Mouse (Mus musculus): ENCODE data around the gene Taldo1. TPM values are rescaled to one million over a fixed set of nuclear protein-coding genes. Genes with fewer than 3 reads are reported as not detected.

Taldo1 gene
- total RNA-seq, 2 experiments from 2014 or later = 213 to 884 TPM

DNA sequence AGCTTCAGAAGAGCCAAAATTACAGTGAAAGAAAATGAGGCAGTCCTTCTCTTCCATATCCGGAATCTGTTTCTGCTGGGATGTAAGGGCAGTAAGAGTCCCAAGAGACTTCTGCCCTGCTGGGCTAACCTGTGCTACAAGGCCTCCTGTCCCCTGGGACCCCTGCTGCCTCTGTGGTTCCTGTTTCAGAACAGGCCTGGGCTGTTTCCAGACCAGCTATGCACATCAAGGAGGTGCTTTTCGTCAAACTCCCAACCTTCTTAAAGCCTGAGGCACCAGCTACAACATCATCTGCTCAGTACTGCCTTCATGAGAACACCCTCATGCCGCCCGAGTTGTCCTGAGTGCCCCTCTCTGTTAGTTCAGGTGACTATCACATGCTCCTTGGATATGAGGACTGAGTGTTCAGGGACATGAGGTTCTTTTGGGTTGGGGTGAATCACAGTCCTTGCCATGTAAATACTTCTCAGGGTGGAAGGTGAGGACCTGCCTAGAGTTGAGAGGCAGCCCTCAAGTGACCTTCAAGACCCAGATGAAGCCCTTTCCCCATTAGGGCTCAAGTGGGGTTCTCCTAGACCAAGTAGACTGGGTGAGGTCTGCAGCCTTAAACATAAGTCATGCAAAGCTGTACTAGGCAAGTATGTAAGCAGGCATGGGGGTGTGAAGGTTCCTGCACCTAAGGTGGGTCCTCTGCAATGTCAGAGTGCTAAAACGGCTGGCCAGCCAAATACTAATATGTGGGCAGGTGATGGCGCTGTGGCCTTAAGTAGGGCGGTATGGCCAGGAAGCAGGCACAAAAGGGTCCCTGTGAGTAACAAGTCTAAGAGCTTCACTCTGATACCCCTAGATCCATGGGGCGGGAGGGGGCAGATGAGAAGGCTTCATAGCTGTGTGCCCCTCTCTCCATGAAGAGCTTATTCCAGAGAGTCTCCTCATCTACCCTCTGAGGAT, 26.0 kb downstream of the Taldo1 start:
- ATAC-seq (ENCODE audit: poor library complexity, severe bottlenecking) = no peak

DNA sequence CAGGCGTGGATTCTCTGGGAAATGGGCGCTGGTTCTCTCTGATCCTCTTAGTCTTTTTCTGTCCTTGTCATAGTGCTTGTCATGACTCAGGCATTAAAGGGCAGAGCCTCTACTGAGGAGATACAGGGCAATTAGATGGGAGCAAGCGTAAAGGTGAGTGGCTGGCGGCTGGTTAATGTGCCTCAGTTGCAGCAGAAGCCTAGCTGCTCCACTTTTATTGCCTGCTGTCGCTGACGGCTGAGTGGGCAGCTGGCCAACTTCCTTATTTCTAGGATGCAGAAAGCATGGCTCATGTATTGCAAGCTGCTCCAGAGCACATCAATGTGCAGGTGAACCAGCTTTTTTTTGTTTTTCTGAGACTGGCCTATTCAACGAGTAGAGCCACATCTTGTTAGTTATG, 27.0 kb downstream of the Taldo1 start:
- ATAC-seq (ENCODE audit: poor library complexity, severe bottlenecking) = 0 out of 2 replicates have a peak, but pooled peaks have one; percentile 36

DNA sequence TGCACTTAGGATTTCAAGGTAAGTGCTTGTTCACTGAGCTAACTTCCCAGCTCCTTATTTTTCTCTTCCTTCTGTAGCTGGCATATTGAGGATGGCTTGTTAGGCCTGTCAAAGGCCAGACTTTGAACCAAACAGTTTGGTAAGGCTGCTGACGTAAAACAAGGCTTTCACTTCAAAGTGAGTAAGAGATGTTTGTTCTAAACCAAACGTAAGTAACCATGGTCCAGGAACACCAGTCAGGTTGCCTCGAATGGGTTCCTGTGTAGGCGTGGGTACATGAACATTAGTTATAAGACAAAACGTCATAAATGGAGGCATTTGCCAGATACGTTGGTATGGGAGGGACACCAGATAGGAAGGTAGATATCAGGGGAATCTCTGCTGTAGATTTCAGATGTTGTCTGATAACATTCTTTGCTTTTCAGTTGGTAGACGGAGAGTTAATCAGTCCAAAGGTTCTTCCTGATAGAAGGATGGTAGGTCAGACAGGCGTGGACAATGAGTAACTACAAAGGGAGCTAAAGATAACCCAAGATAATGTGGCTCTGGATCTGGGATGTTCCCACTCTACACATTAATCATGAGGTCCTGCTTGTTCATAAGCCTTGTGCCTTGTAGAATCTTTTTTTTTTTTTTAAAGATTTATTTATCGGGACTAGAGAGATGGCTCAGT, 28.2 kb downstream of the Taldo1 start:
- ATAC-seq (ENCODE audit: poor library complexity, severe bottlenecking) = no peak

DNA sequence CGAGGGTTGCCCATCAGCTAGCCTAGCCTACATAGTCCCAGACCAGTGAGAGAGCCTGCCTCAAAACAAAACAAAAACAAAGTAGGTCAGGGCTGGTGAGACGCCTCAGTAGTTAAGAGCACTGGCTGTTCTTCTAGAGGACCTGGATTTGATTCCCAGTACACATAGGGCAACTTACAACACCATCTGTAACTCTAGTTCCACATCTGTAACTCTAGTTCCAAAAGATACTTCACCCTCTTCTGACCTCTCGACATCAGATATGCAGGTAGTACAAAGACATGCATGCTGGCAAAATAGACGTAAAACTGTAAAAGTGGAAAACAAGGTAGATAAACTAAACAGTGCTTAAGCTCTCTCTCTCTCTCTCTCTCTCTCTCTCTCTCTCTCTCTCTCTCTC, 31.8 kb downstream of the Taldo1 start:
- no peak for ATAC-seq (ENCODE audit: poor library complexity, severe bottlenecking)

DNA sequence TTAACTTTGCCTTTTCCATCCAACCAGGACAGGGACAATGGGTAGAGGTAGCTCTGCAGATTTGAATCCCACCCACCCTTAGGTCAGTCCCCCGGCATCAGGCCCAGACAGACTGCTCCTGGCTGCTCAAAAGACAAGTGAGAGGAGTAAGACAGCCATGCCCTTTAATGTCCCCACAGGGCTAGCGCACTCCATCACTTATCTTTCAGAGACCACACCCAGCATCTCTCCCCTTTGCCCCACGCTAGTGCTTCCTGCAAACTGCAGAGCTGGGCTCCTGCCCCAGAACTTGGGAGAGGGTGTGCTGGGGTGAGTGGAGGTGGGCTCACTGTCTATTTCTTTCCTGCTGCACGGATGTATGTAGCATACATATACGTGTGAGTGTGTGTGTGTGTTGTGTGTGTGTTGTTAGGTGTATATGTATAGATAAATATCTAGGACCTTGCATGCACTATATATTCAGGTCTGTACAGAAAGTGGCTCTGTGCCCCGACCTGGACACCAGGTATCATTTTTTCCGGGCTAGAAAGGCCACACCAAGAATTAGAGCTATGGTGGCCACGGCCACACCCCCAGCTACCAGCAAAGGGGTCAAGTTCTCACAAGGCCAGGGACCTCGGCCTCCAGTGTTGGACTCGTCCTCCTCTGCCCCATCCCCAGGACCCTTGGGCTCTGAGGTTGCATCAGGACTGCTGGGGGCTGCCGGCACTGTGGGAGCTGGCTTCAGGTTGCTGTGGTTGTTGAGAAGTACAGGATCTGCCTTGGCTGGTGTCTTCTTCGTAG, 35.1 kb downstream of the Taldo1 start:
- no peak for ATAC-seq (ENCODE audit: poor library complexity, severe bottlenecking)

DNA sequence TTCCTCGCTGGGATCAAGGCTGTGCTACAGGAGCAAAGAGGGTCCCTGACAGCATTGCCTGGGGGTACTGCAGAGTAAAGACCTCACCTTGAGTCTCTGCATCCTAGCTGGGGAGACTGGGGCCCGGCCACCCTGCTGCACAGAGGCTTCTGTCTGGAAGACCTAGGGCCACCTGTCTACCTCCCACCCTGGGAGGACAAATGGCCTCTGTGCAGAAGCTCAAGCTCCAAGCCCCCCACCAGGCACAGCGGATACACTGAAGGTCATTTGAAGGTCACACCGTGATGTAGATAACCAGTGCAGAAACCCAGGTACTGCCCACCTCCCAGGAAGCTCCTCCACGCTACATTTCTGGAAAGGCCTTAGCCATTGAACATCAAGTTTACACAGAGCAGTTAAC, 36.7 kb downstream of the Taldo1 start:
- no peak for ATAC-seq (ENCODE audit: poor library complexity, severe bottlenecking)

DNA sequence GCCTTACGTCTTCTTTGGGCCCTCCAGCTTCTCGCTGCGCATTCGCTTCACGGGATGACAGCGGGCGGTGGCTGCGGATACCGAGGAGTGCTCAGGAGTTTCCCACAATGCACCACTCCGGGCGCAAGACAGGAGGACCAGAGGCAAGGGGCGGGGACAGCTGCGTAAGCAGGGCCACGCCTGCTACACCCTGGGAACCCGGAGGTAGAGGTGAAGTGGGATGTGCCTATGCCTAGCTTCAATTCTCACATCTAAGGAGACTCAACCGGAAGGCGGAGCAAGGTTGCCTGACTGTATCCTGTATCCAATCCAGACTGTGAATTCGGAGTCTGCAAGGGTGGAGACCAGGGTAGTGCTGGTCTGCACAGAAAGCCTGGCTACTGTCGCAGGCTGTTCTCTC, 37.3 kb downstream of the Taldo1 start, which contains the start of gene Cend1:
Gene Cend1, minus strand, starts transcription at position 182 of the 400 bp plus-strand sequence.
- no peak for ATAC-seq (ENCODE audit: poor library complexity, severe bottlenecking)

DNA sequence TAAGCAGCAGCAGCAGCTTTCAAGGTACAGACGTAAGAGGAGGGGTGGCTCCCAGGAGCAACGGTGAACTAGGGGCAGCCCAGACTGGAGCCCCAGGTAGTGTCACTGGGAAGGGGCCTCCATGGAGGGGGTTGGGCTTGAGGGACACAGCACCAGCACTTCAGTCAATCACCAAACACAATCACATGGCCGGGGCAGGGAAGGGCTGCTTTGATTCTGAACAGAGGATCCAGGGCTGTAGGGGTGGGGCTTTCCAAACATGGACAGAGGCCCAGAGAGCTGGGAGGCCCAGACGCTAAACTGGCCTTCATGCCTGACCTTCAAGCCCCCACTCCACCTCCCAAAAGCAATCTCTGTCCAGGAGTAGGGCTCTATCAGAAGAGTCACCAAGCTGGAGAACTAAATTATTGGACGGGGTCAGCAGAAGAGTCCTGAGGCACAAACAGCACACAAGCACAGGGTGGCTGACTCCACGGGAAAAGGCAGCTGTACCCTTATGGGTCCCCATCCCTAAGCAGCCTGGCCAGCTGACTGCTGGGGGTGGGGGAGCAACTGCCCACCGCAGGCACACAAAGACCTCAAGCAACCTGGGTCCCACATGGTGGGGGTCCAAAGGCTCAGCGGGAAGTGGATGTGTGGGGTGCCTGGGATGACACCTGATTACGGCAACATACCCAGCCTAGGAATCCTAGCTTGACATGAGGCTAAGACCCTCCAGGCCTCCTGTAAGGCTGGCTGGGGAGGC, 38.0 kb downstream of the Taldo1 start:
- ATAC-seq (ENCODE audit: poor library complexity, severe bottlenecking) = no peak

DNA sequence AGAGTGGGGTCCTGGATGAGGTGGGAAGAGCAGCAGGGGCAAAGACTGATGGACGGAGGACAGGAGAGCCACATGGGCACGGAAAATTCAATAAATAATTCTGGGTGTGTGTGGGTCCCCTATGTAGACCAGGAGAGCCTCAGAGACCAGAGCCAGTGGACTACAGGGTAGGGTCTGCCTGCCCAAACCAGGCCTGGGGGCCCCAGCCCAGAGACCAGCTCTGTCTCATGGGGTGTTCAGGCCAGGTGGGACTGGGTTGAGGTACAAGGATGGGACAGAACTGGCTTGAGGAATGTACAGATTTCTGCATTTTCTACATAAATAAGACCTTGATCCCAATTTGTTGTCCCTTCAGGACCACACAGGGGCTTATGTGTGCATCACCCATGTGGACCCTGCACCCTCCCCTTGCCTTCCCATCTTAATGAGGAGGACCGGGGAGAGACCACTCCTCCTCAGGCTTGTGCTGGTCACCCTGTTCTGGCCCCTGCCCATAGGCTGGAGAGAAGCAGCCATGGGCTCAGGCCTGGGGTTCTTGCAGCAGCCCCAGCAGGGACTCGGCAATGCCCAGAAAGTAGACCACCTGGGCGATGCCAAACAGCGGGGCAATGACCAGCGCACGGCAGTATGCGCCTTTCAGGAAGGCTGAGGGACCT, 38.7 kb downstream of the Taldo1 start:
- ATAC-seq (ENCODE audit: poor library complexity, severe bottlenecking) = no peak

DNA sequence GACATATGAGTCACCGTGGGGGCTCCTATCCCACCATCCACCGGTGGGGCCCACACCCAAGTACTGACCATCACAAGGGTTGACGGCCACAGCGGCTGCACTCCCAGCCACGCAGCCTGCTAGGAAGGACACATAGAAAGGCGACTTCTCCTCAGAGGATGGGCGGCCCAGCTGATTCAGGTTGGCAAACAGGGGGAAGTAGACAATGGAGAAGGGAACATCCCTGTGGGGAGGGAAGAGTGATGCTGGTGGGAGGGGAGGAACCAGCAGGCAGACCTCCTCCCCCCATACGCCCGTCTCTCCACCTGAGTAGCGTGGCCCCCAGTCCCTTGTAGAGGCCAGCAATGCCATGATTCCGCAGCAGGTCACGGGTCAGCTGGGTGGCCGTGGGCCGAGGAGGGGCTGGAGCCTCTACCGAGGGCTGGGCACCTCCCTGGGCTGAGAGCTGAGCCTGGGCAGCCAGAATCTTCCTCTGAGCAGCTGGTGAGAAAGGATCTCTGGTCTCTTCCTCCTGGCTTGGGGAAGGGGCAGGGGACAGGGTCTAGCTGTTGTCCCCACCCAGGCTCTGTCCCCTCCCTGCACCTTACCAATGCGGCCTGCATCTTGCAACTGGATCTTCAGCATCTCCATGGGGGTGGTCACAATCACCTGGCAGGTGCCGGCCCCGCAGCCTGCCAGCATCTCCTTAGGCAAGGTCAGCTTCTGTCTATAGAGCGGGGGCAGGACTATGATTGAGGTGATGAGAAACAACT, 39.6 kb downstream of the Taldo1 start:
- no peak for ATAC-seq (ENCODE audit: poor library complexity, severe bottlenecking)

DNA sequence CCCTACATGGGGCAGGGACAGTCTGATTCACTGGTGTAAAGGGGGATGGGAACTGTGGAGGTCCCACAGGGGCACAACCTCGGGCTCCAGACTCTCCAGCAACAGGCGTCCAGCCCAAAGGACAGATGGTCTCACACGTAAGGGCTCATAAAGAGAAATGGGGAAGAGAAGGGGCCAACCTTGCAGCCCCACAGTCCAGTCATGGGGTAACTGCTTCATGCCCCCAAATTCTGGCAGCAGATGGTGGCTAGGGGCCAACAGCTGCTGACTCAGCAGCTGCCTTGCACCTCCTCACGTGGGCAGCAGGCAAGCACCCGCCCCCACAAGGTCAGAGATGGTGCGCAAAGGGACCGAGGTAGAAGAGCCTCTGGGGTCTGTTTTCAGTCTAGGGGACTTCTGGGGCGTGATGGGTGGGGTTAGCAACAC, 40.2 kb downstream of the Taldo1 start:
- ATAC-seq (ENCODE audit: poor library complexity, severe bottlenecking) = no peak

DNA sequence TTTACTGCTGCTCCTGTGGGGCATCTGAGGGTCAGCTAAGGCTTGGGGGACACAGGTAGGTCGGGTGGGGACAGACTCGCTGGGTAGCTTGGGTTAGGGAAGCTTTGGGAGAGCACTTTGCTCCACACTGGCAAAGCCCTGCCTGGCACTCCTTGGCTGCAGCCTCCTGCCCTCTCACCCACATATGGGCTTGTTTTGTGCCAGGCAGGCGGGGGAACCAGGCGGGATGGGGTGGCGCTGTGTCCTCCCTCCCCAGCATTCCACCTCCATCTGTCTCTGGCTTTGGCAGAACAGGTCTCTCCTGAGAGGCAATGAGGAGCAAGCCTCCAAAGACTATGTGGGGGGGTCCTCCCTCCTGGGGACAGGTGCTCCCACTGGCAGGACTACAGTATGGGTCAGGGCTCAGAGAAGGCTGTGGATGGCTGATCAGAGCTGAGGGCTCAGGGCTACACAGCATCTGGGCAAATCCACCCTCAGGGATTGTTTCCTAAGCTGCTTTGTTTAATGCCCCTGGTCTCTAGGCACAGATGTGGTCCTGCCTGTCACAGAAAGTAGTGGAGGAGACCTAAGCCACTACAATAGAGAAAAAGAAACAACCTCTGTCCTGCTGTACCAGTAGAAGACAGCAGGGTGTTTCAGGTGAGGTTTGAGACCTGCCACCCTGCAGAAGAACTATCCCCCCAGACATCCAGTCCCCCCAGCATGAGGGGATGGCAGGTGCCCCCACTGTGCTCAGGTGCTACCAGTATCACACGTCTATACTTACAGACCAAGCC, 40.9 kb downstream of the Taldo1 start:
- ATAC-seq (ENCODE audit: poor library complexity, severe bottlenecking) = no peak

DNA sequence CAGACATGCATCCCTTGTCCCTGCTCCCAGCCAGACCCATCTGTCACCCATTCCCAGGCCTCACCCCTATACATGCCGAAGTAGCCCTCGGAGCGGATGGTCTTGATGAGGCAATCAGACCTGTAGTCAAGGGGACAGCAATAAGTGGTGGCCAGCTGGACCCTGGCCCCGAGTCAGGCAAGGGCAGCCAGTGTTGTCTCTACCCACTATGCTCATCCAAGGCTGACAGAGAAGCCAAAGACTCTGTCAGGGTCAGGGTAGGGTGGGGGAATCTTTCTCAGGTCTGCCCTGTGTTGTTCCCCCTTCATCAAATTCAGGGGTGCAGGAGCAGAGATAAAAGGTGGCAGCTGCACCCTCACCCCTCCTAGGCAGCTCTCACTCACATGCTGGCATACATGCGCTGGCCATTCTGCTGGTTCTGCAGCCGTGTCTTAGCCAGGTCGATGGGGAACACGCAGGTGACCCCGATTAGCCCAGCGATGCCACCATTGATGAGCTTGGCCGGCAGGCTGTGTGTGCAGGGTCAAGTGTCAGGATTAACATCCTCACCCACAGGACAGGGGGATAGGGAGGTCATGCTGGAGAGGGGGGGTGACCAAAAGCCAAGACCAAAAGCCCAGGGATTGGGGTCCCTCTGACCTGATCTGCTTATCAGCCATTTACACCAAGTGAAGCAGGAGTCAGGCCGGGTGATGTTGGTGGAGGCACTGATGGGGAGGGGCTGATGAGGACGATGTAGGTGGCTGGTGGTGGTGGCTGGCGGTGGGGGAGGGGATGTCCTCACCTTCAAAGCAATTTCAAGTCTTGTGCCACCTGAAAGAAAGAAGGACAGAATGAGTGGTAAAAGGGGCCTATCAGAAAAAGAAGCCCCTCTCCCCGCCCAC, 41.8 kb downstream of the Taldo1 start:
- ATAC-seq (ENCODE audit: poor library complexity, severe bottlenecking) = no peak

DNA sequence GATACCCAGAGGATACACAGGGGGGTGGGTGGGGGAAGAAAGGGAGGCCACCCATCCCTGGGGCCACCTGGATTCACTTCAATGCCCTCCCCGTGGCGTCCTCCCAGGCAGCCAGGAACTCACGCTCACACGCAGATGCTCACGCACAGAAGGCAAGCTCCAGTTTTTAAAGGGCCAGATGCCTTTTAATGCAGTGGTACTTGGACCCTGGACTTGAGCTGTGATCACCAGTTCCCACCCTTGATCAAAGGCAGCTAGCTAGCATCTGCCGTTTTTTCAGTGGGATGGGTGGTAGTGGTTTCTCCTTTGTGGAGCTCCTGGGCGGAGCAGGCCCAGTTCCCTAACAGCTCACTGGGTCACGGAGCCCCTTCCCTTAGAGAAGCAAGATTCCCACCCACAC, 42.5 kb downstream of the Taldo1 start:
- no peak; the same call in 1 of the 2 replicates for ATAC-seq (ENCODE audit: poor library complexity, severe bottlenecking)

DNA sequence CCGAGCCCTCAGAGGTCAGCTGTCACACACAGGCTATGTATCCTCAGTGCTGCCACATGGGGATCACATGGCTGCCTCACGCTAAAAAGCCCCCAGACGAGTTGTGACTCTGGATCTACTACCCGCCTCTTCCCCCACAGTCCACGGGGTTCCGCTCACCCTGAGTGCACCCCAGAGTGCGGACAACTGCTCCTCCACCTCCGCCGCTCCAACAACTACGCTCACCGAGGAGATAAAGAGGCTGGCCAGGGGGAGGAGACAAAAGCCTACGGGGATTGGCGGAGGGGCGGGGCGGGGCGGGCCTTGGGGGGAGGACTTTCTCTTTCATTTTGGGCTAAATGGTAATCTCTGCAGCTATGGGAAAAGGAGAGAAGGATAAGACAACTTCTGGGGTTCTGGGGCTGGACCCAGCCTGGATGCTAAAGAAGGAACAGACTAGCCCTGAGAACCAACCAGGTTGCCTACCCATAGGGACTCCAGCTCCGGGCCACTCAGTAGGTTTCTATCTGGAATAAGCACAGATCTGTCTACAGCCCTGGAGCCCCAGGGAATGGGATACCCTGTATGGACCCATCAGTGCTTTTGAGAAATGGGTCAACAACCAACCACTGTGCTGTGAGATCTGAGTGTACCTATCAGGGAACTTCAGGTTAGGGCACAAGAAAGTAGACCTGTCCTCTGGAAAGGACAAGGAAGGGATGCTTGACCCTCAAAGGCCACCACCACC, 43.3 kb downstream of the Taldo1 start:
- peak; percentile 71 for ATAC-seq (ENCODE audit: poor library complexity, severe bottlenecking)

DNA sequence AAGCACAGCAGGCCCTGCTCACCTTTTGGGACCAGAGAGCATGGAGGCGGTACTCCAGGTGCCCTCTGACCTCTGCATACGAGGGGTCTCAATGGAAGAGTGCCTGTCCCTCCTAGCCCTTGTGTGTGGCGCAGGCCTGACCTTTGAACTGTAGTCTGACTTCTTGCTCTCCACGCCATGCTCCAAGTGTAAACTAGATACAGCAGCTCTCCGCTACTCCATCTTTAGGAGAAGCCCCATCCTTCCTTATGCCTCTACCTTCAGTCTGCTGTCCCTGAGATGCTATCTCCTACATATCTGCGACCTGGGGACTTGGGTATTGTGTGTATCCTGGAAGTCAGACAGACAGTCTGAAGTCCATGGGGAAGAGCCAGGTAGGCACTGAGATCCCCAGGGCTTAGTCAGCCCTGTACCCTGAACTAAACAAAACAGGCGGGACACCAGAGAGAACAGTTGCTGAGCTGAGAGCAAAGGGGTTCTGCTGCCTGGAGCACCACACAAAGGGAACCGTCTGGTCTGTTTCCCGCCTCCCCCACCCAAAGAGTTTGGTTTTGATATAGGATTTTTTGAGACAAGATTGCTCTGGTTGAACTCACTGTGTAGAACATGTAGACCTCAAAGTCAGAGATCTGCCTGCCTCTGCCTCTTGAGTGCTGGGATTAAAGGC, 44.0 kb downstream of the Taldo1 start:
- ATAC-seq (ENCODE audit: poor library complexity, severe bottlenecking) = no peak
